Mouse (Mus musculus): ENCODE measurements around the gene Psmg4. TPM values are rescaled to one million over a fixed set of nuclear protein-coding genes. Genes with fewer than 3 reads are reported as not detected.

Gene Psmg4
- polyA plus RNA-seq, 1 experiment from 2014 or later = 78.8 TPM

GRCm38 (mm10) chr13:34148767-34149392, 13.9 kb upstream of the Psmg4 start:
- Histone ChIP-seq H3K4me3 (peak overlapping the region; percentile 37), H3K9ac (peak overlapping the region; percentile 13; the same call in 1 of the 2 replicates), H3K4me1 (replicated peaks) (peaks cover 40% of the 10 kb centered on the region), H3K27ac (ENCODE audit: poor library complexity, severe bottlenecking) (peak overlapping the region; percentile 61), H3K36me3 (no peaks in the 10 kb centered on the region), H3K9me3 (replicated peaks) (no peaks in the 10 kb centered on the region), H3K4me2 (peak overlapping the region; percentile 62), H3K27me3 (replicated peaks) (no peaks in the 10 kb centered on the region)
- ATAC-seq (ENCODE audit: insufficient number of reproducible peaks, low FRiP score) = no peak
- 4% methylated on average over 23 of the region's 23 CpGs for WGBS

- Histone ChIP-seq H3K9me3 (replicated peaks) (no peaks in the 10 kb centered on the region), H3K36me3 (no peaks in the 10 kb centered on the region), H3K9ac (peak overlapping the region; percentile 13; the same call in 1 of the 2 replicates), H3K4me1 (replicated peaks) (peaks cover 46% of the 10 kb centered on the region), H3K27ac (ENCODE audit: poor library complexity, severe bottlenecking) (peak overlapping the region; percentile 61), H3K4me3 (peak overlapping the region; percentile 37), H3K4me2 (peak overlapping the region; percentile 70), H3K27me3 (replicated peaks) (no peaks in the 10 kb centered on the region)
- 41% methylated on average over 5 of the region's 5 CpGs for WGBS
- no peak for ATAC-seq (ENCODE audit: insufficient number of reproducible peaks, low FRiP score)
Observed at GRCm38 (mm10) chr13:34149463-34150176, 13.1 kb upstream of the Psmg4 start.

- Histone ChIP-seq H3K4me2 (peak overlapping the region; percentile 70), H3K4me1 (replicated peaks) (peaks cover 47% of the 10 kb centered on the region), H3K9ac (peak overlapping the region; percentile 36; the same call in 1 of the 2 replicates), H3K36me3 (no peaks in the 10 kb centered on the region), H3K27ac (ENCODE audit: poor library complexity, severe bottlenecking) (peak overlapping the region; percentile 36), H3K9me3 (replicated peaks) (no peaks in the 10 kb centered on the region), H3K4me3 (peak overlapping the region; percentile 34), H3K27me3 (replicated peaks) (no peaks in the 10 kb centered on the region)
- peak; percentile 16; the same call in 1 of the 2 replicates for ATAC-seq (ENCODE audit: insufficient number of reproducible peaks, low FRiP score)
- 7% methylated on average over 19 of the region's 19 CpGs for WGBS
Observed at GRCm38 (mm10) chr13:34150271-34151027, 12.3 kb upstream of the Psmg4 start.

GRCm38 (mm10) chr13:34151425-34151824, 11.3 kb upstream of the Psmg4 start:
- Histone ChIP-seq H3K27ac (ENCODE audit: poor library complexity, severe bottlenecking) (no peak overlapping the region), H3K27me3 (replicated peaks) (no peaks in the 10 kb centered on the region), H3K9ac (no peak overlapping the region), H3K4me1 (replicated peaks) (peaks cover 55% of the 10 kb centered on the region), H3K4me2 (no peak overlapping the region), H3K4me3 (no peak overlapping the region), H3K9me3 (replicated peaks) (no peaks in the 10 kb centered on the region), H3K36me3 (no peaks in the 10 kb centered on the region)
- ATAC-seq (ENCODE audit: insufficient number of reproducible peaks, low FRiP score) = no peak
- WGBS = 77% methylated on average over 1 of the region's 1 CpGs

GRCm38 (mm10) chr13:34152695-34153094, 10.1 kb upstream of the Psmg4 start:
- Histone ChIP-seq H3K27ac (ENCODE audit: poor library complexity, severe bottlenecking) (no peak overlapping the region), H3K4me1 (replicated peaks) (peaks cover 63% of the 10 kb centered on the region), H3K36me3 (no peaks in the 10 kb centered on the region), H3K9ac (no peak overlapping the region), H3K9me3 (replicated peaks) (no peaks in the 10 kb centered on the region), H3K4me2 (no peak overlapping the region), H3K4me3 (no peak overlapping the region), H3K27me3 (replicated peaks) (no peaks in the 10 kb centered on the region)
- ATAC-seq (ENCODE audit: insufficient number of reproducible peaks, low FRiP score) = no peak
- WGBS = 61% methylated on average over 7 of the region's 7 CpGs

GRCm38 (mm10) chr13:34153254-34154011, 9.3 kb upstream of the Psmg4 start:
- Histone ChIP-seq H3K9ac (no peak overlapping the region), H3K4me3 (no peak overlapping the region), H3K4me2 (no peak overlapping the region), H3K27ac (ENCODE audit: poor library complexity, severe bottlenecking) (0 out of 2 replicates have a peak overlapping the region, but pooled peaks have one; percentile 23), H3K9me3 (replicated peaks) (no peaks in the 10 kb centered on the region), H3K27me3 (replicated peaks) (no peaks in the 10 kb centered on the region), H3K4me1 (replicated peaks) (peaks cover 56% of the 10 kb centered on the region), H3K36me3 (no peaks in the 10 kb centered on the region)
- no peak for ATAC-seq (ENCODE audit: insufficient number of reproducible peaks, low FRiP score)
- WGBS = 65% methylated on average over 5 of the region's 5 CpGs

GRCm38 (mm10) chr13:34154217-34154930, 8.4 kb upstream of the Psmg4 start:
- WGBS = 47% methylated on average over 13 of the region's 13 CpGs
- H3K27me3 ChIP-seq (replicated peaks) = no peaks in the 10 kb centered on the region
- no peak overlapping the region; the same call in 1 of the 2 replicates for H3K27ac ChIP-seq (ENCODE audit: poor library complexity, severe bottlenecking)
- H3K9ac ChIP-seq = no peak overlapping the region
- peaks cover 51% of the 10 kb centered on the region for H3K4me1 ChIP-seq (replicated peaks)
- peak overlapping the region; percentile 46; the same call in 1 of the 2 replicates for H3K4me2 ChIP-seq
- H3K9me3 ChIP-seq (replicated peaks) = no peaks in the 10 kb centered on the region
- no peak overlapping the region for H3K4me3 ChIP-seq
- no peaks in the 10 kb centered on the region for H3K36me3 ChIP-seq
- no peak; the same call in 1 of the 2 replicates for ATAC-seq (ENCODE audit: insufficient number of reproducible peaks, low FRiP score)

- Histone ChIP-seq H3K4me2 (peak overlapping the region; percentile 46; the same call in 1 of the 2 replicates), H3K27ac (ENCODE audit: poor library complexity, severe bottlenecking) (no peak overlapping the region; the same call in 1 of the 2 replicates)
Observed at GRCm38 (mm10) chr13:34154931-34155272, 7.9 kb upstream of the Psmg4 start.

GRCm38 (mm10) chr13:34156133-34156839, 6.5 kb upstream of the Psmg4 start:
- peak; percentile 46 for ATAC-seq (ENCODE audit: insufficient number of reproducible peaks, low FRiP score)
- Histone ChIP-seq H3K9me3 (replicated peaks) (no peaks in the 10 kb centered on the region), H3K4me3 (no peak overlapping the region), H3K4me2 (no peak overlapping the region; the same call in 1 of the 2 replicates), H3K36me3 (no peaks in the 10 kb centered on the region), H3K4me1 (replicated peaks) (peaks cover 37% of the 10 kb centered on the region), H3K27me3 (replicated peaks) (no peaks in the 10 kb centered on the region), H3K9ac (no peak overlapping the region), H3K27ac (ENCODE audit: poor library complexity, severe bottlenecking) (peak overlapping the region; percentile 56)
- 50% methylated on average over 8 of the region's 8 CpGs for WGBS

More at GRCm38 (mm10) chr13:34154931-34155272, 7.9 kb upstream of the Psmg4 start:
- no peak overlapping the region for H3K9ac ChIP-seq
- 35% methylated on average over 3 of the region's 3 CpGs for WGBS
- no peak for ATAC-seq (ENCODE audit: insufficient number of reproducible peaks, low FRiP score)
- no peaks in the 10 kb centered on the region for H3K36me3 ChIP-seq
- no peaks in the 10 kb centered on the region for H3K9me3 ChIP-seq (replicated peaks)
- H3K4me3 ChIP-seq = no peak overlapping the region
- H3K27me3 ChIP-seq (replicated peaks) = no peaks in the 10 kb centered on the region
- peaks cover 46% of the 10 kb centered on the region for H3K4me1 ChIP-seq (replicated peaks)

GRCm38 (mm10) chr13:34156840-34157185, 6.0 kb upstream of the Psmg4 start:
- Histone ChIP-seq H3K4me3 (no peak overlapping the region), H3K27me3 (replicated peaks) (no peaks in the 10 kb centered on the region), H3K27ac (ENCODE audit: poor library complexity, severe bottlenecking) (peak overlapping the region; percentile 56), H3K4me2 (no peak overlapping the region; the same call in 1 of the 2 replicates), H3K4me1 (replicated peaks) (peaks cover 37% of the 10 kb centered on the region), H3K9me3 (replicated peaks) (no peaks in the 10 kb centered on the region), H3K36me3 (no peaks in the 10 kb centered on the region), H3K9ac (no peak overlapping the region)
- no peak for ATAC-seq (ENCODE audit: insufficient number of reproducible peaks, low FRiP score)
- WGBS = 70% methylated on average over 2 of the region's 2 CpGs
